Mouse (Mus musculus) MEL (cell line): ENCODE data around the gene Ccn1.

Source experiments
- BHLHE40 ChIP-seq: IDR thresholded peaks from 2 replicates; pipeline ENCODE4 v1.6.1; 2012; ENCODE audit warnings: low read depth, mild to moderate bottlenecking, inconsistent platforms, low read length, improper control_type of control experiment, borderline replicate concordance
- CHD2 ChIP-seq: IDR thresholded peaks from 2 replicates; pipeline ENCODE4 v1.6.1; 2011; ENCODE audit warnings: low read length, improper control_type of control experiment
- CTCF ChIP-seq, 3 experiments: IDR thresholded peaks in 2 of 3; conservative IDR thresholded peaks in 1 of 3; 2 replicates each; pipeline ENCODE4 v1.5.1; 2011 to 2012; ENCODE audit warnings: low read length in 3 of 3, low read depth in 2 of 3, mild to moderate bottlenecking in 2 of 3, improper control_type of control experiment in 1 of 3, inconsistent platforms in 1 of 3, mixed read lengths in 1 of 3, moderate library complexity in 1 of 3; ENCODE audit not compliant: control insufficient read depth in 1 of 3, insufficient read depth in 1 of 3, poor library complexity in 1 of 3, severe bottlenecking in 1 of 3
- ELF1 ChIP-seq: IDR thresholded peaks from 2 replicates; pipeline ENCODE4 v1.6.1; 2014; ENCODE audit warnings: low read depth, mild to moderate bottlenecking, inconsistent platforms, low read length, improper control_type of control experiment, moderate library complexity
- GABPA ChIP-seq: IDR thresholded peaks from 2 replicates; pipeline ENCODE4 v1.6.1; 2012; ENCODE audit warnings: low read depth, mild to moderate bottlenecking, inconsistent platforms, low read length, improper control_type of control experiment, moderate library complexity
- KAT2A ChIP-seq: conservative IDR thresholded peaks from 2 replicates; pipeline ENCODE4 v1.6.1; 2012; ENCODE audit warnings: low read depth, low read length, improper control_type of control experiment, inconsistent platforms
- MAX ChIP-seq: IDR thresholded peaks from 2 replicates; pipeline ENCODE4 v1.6.1; 2011; ENCODE audit warnings: low read length, improper control_type of control experiment
- NELFE ChIP-seq: IDR thresholded peaks from 2 replicates; pipeline ENCODE4 v1.6.1; 2011; ENCODE audit warnings: low read depth, low read length, improper control_type of control experiment
- USF1 ChIP-seq: IDR thresholded peaks from 2 replicates; pipeline ENCODE4 v1.6.1; 2014; ENCODE audit warnings: low read depth, mild to moderate bottlenecking, inconsistent platforms, low read length, improper control_type of control experiment, moderate library complexity

GRCm38 (mm10) chr3:145646666-145647065 is 3.1 kb downstream of the Ccn1 start:
- TF ChIP-seq NELFE (no peak), BHLHE40 (no peak), CHD2 (no peak), CTCF (IDR thresholded peaks at IDR 0.05 in 2 of 3, conservative IDR thresholded peaks at IDR 0.05 in 1 of 3; ENCODE audit: control insufficient read depth in 1 of 3, insufficient read depth in 1 of 3, low read depth in 2 of 3, low read length in 3 of 3, poor library complexity in 1 of 3, severe bottlenecking in 1 of 3) (no peak), KAT2A (no peak), MAX (no peak), GABPA (no peak), USF1 (no peak), ELF1 (no peak)
